Mouse (Mus musculus): Measurements from ENCODE around the gene Ppfia3.
A peak's percentile ranks its signal among the peaks of the same experiment; 100 is the strongest.
"Not testable (repeated sequence)": the region's sequence is repeated elsewhere in the genome, so short reads cannot be mapped to it uniquely, and the experiment has no call there.

Gene Ppfia3

GRCm38 (mm10) chr7:45362801-45363200 lies 4.0 kb downstream of the Ppfia3 start:
- Histone ChIP-seq H3K9me3 (ENCODE audit: low read length) (no peaks in the 10 kb centered on the region), H3K4me3 (replicated peaks; ENCODE audit: low read length) (peak overlapping the region; percentile 88; the same call in 1 of the 2 replicates), H3K27me3 (ENCODE audit: insufficient read depth, low read length) (peaks cover 30% of the 10 kb centered on the region), H3K36me3 (ENCODE audit: insufficient read depth, low read length) (no peaks in the 10 kb centered on the region), H3K4me1 (replicated peaks; ENCODE audit: low read depth, low read length) (peaks cover 55% of the 10 kb centered on the region)
- TF ChIP-seq CTCF (conservative IDR thresholded peaks at IDR 0.05; ENCODE audit: low read length) (no peak), POU5F1 (IDR thresholded peaks at IDR 0.05; ENCODE audit: borderline replicate concordance, low read length) (no peak), NANOG (IDR thresholded peaks at IDR 0.05; ENCODE audit: borderline replicate concordance, low read length) (no peak)

GRCm38 (mm10) chr7:45361243-45361804 lies 5.5 kb downstream of the Ppfia3 start:
- peaks cover 61% of the 10 kb centered on the region for H3K4me1 ChIP-seq (replicated peaks; ENCODE audit: low read depth, low read length)
- H3K27me3 ChIP-seq (ENCODE audit: insufficient read depth, low read length) = peaks cover 29% of the 10 kb centered on the region
- TF ChIP-seq NANOG (IDR thresholded peaks at IDR 0.05; ENCODE audit: borderline replicate concordance, low read length) (no peak), CTCF (conservative IDR thresholded peaks at IDR 0.05; ENCODE audit: low read length) (no peak), POU5F1 (IDR thresholded peaks at IDR 0.05; ENCODE audit: borderline replicate concordance, low read length) (no peak)
- H3K9me3 ChIP-seq (ENCODE audit: low read length) = no peaks in the 10 kb centered on the region
- H3K36me3 ChIP-seq (ENCODE audit: insufficient read depth, low read length) = peaks cover 5% of the 10 kb centered on the region
- peak overlapping the region; percentile 88 for H3K4me3 ChIP-seq (replicated peaks; ENCODE audit: low read length)

- peak overlapping the region; percentile 61 for H3K4me3 ChIP-seq (replicated peaks; ENCODE audit: low read length)
- H3K27me3 ChIP-seq (ENCODE audit: insufficient read depth, low read length) = peaks cover 22% of the 10 kb centered on the region
- TF ChIP-seq CTCF (conservative IDR thresholded peaks at IDR 0.05; ENCODE audit: low read length) = no peak
- TF ChIP-seq NANOG (IDR thresholded peaks at IDR 0.05; ENCODE audit: borderline replicate concordance, low read length) = no peak
- TF ChIP-seq POU5F1 (IDR thresholded peaks at IDR 0.05; ENCODE audit: borderline replicate concordance, low read length) = no peak
- H3K36me3 ChIP-seq (ENCODE audit: insufficient read depth, low read length) = peaks cover 8% of the 10 kb centered on the region
- peaks cover 61% of the 10 kb centered on the region for H3K4me1 ChIP-seq (replicated peaks; ENCODE audit: low read depth, low read length)
- H3K9me3 ChIP-seq (ENCODE audit: low read length) = no peaks in the 10 kb centered on the region
These were observed 6.3 kb downstream of the Ppfia3 start for GRCm38 (mm10) chr7:45360404-45361125.

- not testable (repeated sequence) for H3K27me3 ChIP-seq (ENCODE audit: insufficient read depth, low read length); H3K9me3 ChIP-seq (ENCODE audit: low read length)
- Histone ChIP-seq H3K36me3 (ENCODE audit: insufficient read depth, low read length) (peaks cover 15% of the 10 kb centered on the region), H3K4me3 (replicated peaks; ENCODE audit: low read length) (peak overlapping the region; percentile 54), H3K4me1 (replicated peaks; ENCODE audit: low read depth, low read length) (peaks cover 72% of the 10 kb centered on the region)
These were observed 7.7 kb downstream of the Ppfia3 start for GRCm38 (mm10) chr7:45359081-45359480.

- H3K36me3 ChIP-seq (ENCODE audit: insufficient read depth, low read length) = peaks cover 17% of the 10 kb centered on the region
- H3K9me3 ChIP-seq (ENCODE audit: low read length) = no peaks in the 10 kb centered on the region
- peaks cover 67% of the 10 kb centered on the region for H3K4me1 ChIP-seq (replicated peaks; ENCODE audit: low read depth, low read length)
- TF ChIP-seq POU5F1 (IDR thresholded peaks at IDR 0.05; ENCODE audit: borderline replicate concordance, low read length) = no peak
- no peak for TF ChIP-seq NANOG (IDR thresholded peaks at IDR 0.05; ENCODE audit: borderline replicate concordance, low read length)
- TF ChIP-seq CTCF (conservative IDR thresholded peaks at IDR 0.05; ENCODE audit: low read length) = no peak
- H3K4me3 ChIP-seq (replicated peaks; ENCODE audit: low read length) = 0 out of 2 replicates have a peak overlapping the region, but pooled peaks have one; percentile 10
- H3K27me3 ChIP-seq (ENCODE audit: insufficient read depth, low read length) = no peaks in the 10 kb centered on the region
These were observed 10.7 kb downstream of the Ppfia3 start for GRCm38 (mm10) chr7:45356087-45356486.

GRCm38 (mm10) chr7:45355318-45356020 lies 11.3 kb downstream of the Ppfia3 start:
- H3K4me3 ChIP-seq (replicated peaks; ENCODE audit: low read length) = 0 out of 2 replicates have a peak overlapping the region, but pooled peaks have one; percentile 10
- TF ChIP-seq NANOG (IDR thresholded peaks at IDR 0.05; ENCODE audit: borderline replicate concordance, low read length) (no peak), POU5F1 (IDR thresholded peaks at IDR 0.05; ENCODE audit: borderline replicate concordance, low read length) (no peak), CTCF (conservative IDR thresholded peaks at IDR 0.05; ENCODE audit: low read length) (no peak)
- H3K9me3 ChIP-seq (ENCODE audit: low read length) = no peaks in the 10 kb centered on the region
- no peaks in the 10 kb centered on the region for H3K27me3 ChIP-seq (ENCODE audit: insufficient read depth, low read length)
- H3K36me3 ChIP-seq (ENCODE audit: insufficient read depth, low read length) = peaks cover 17% of the 10 kb centered on the region
- peaks cover 61% of the 10 kb centered on the region for H3K4me1 ChIP-seq (replicated peaks; ENCODE audit: low read depth, low read length)

GRCm38 (mm10) chr7:45353041-45353440 lies 13.8 kb downstream of the Ppfia3 start:
- peaks cover 17% of the 10 kb centered on the region for H3K36me3 ChIP-seq (ENCODE audit: insufficient read depth, low read length)
- H3K4me1 ChIP-seq (replicated peaks; ENCODE audit: low read depth, low read length) = peaks cover 44% of the 10 kb centered on the region
- TF ChIP-seq NANOG (IDR thresholded peaks at IDR 0.05; ENCODE audit: borderline replicate concordance, low read length) (no peak), CTCF (conservative IDR thresholded peaks at IDR 0.05; ENCODE audit: low read length) (no peak), POU5F1 (IDR thresholded peaks at IDR 0.05; ENCODE audit: borderline replicate concordance, low read length) (no peak)
- peaks cover 5% of the 10 kb centered on the region; the same call in 1 of the 2 replicates for H3K9me3 ChIP-seq (ENCODE audit: low read length)
- H3K27me3 ChIP-seq (ENCODE audit: insufficient read depth, low read length) = no peaks in the 10 kb centered on the region
- H3K4me3 ChIP-seq (replicated peaks; ENCODE audit: low read length) = peak overlapping the region; percentile 75

GRCm38 (mm10) chr7:45346905-45347304 lies 19.9 kb downstream of the Ppfia3 start:
- Histone ChIP-seq H3K4me3 (replicated peaks; ENCODE audit: low read length) (peak overlapping the region; percentile 45), H3K9me3 (ENCODE audit: low read length) (peaks cover 5% of the 10 kb centered on the region; the same call in 1 of the 2 replicates), H3K36me3 (ENCODE audit: insufficient read depth, low read length) (no peaks in the 10 kb centered on the region), H3K4me1 (replicated peaks; ENCODE audit: low read depth, low read length) (peaks cover 38% of the 10 kb centered on the region), H3K27me3 (ENCODE audit: insufficient read depth, low read length) (peaks cover 6% of the 10 kb centered on the region; the same call in 1 of the 2 replicates)
- TF ChIP-seq CTCF (conservative IDR thresholded peaks at IDR 0.05; ENCODE audit: low read length) = no peak
- TF ChIP-seq POU5F1 (IDR thresholded peaks at IDR 0.05; ENCODE audit: borderline replicate concordance, low read length) = no peak
- TF ChIP-seq NANOG (IDR thresholded peaks at IDR 0.05; ENCODE audit: borderline replicate concordance, low read length) = no peak

All from E14TG2a.4 (cell line).